Comparison of ENCODE assay signal across 16 mouse cellular contexts in genomic region chr7:137726031-137726430, GRCm38 (mm10).
DNase-seq lines count a peak whose midpoint lies in the region; ATAC-seq and TF ChIP-seq lines count a peak whose summit lies in the region.
"Had no signal": no experiment of that assay in that cellular context is flagged by ENCODE, and none has a peak within 500 bp of the region (broad histone marks: within the 10 kb centered on the region; RNA-seq: fewer than 3 reads in every experiment).

No protein-coding gene starts in this region.

- H3K9me3 ChIP-seq in heart, postnatal 0 days (replicated peaks; ENCODE audit: control insufficient read depth, low read length): no peaks in the 10 kb centered on the region
- no peaks in the 10 kb centered on the region for H3K9me3 ChIP-seq in midbrain, postnatal 0 days (ENCODE audit: low read length)
- H3K9me3 ChIP-seq in midbrain, embryonic 15.5 days: no peaks in the 10 kb centered on the region
- no peaks in the 10 kb centered on the region for H3K9me3 ChIP-seq in stomach, embryonic 16.5 days (replicated peaks; ENCODE audit: control insufficient read depth, low read length)
- H3K9me3 ChIP-seq: intestine, embryonic 15.5 days; midbrain, embryonic 13.5 days; neural tube, embryonic 12.5 days had no signal

- TF ChIP-seq CTCF in heart, postnatal 0 days (IDR thresholded peaks at IDR 0.05; ENCODE audit: low read depth): no peak
- no peak for TF ChIP-seq CTCF in midbrain, postnatal 0 days (IDR thresholded peaks at IDR 0.05)

- H3K36me3 ChIP-seq in heart, postnatal 0 days (replicated peaks; ENCODE audit: control insufficient read depth, insufficient read depth, low read length): no peaks in the 10 kb centered on the region
- no peaks in the 10 kb centered on the region for H3K36me3 ChIP-seq in midbrain, postnatal 0 days (ENCODE audit: insufficient read depth, low read length)
- H3K36me3 ChIP-seq in midbrain, embryonic 15.5 days (replicated peaks): no peaks in the 10 kb centered on the region
- no peaks in the 10 kb centered on the region for H3K36me3 ChIP-seq in stomach, embryonic 16.5 days (ENCODE audit: control insufficient read depth, insufficient read depth, low read length)
- H3K36me3 ChIP-seq: intestine, embryonic 15.5 days; midbrain, embryonic 13.5 days; neural tube, embryonic 12.5 days had no signal

- no peak for TF ChIP-seq EP300 in heart, postnatal 0 days (IDR thresholded peaks at IDR 0.05; ENCODE audit: low read depth)

- peak; percentile 15 for DNase-seq in heart, postnatal 0 days (ENCODE audit: low spot score)
- DNase-seq in heart, postnatal 14 days: no peak
- peak; percentile 64 for DNase-seq in kidney, postnatal 10 days
- no peak for DNase-seq in kidney, postnatal 25 days
- DNase-seq in midbrain, postnatal 0 days (ENCODE audit: low spot score): peak; percentile 58
- DNase-seq: adrenal gland, postnatal 14 days; cerebellum, adult 9-11 months; liver, postnatal 0 days; thymus, postnatal 36 days had no signal

- ATAC-seq in heart, postnatal 0 days (ENCODE audit: insufficient read depth, low read depth): peak; percentile 63
- ATAC-seq in midbrain, postnatal 0 days (ENCODE audit: low FRiP score): no peak
- no peak for ATAC-seq in midbrain, embryonic 15.5 days (replicated peaks)
- ATAC-seq in stomach, embryonic 16.5 days (ENCODE audit: insufficient read depth, low FRiP score): peak; percentile 56; the same call in 1 of the 2 replicates
- ATAC-seq: CD4-positive, CD25-positive, alpha-beta regulatory T cell, adult 4 months; forebrain, embryonic 14.5 days; intestine, embryonic 15.5 days; liver, postnatal 0 days; midbrain, embryonic 13.5 days had no signal

- H3K27ac ChIP-seq in heart, postnatal 0 days (ENCODE audit: low read depth): no peak overlapping the region
- H3K27ac ChIP-seq in midbrain, postnatal 0 days (ENCODE audit: low read depth, low read length): no peak overlapping the region
- H3K27ac ChIP-seq in midbrain, embryonic 15.5 days: no peak overlapping the region
- H3K27ac ChIP-seq in stomach, embryonic 16.5 days (ENCODE audit: low read length): no peak overlapping the region
- H3K27ac ChIP-seq: intestine, embryonic 15.5 days; midbrain, embryonic 13.5 days; neural tube, embryonic 12.5 days had no signal

- WGBS in heart, postnatal 0 days: 60% methylated on average over 7 of the region's 7 CpGs
- 83% methylated on average over 7 of the region's 7 CpGs for WGBS in midbrain, postnatal 0 days
- 83% methylated on average over 7 of the region's 7 CpGs for WGBS in midbrain, embryonic 15.5 days
- 61% methylated on average over 7 of the region's 7 CpGs for WGBS in stomach, embryonic 16.5 days

- intact Hi-C loops in heart, postnatal 14 days (cut with DNase I): no loop called here

- H3K9ac ChIP-seq in heart, postnatal 0 days (replicated peaks; ENCODE audit: low read depth, low read length): no peak overlapping the region
- no peak overlapping the region for H3K9ac ChIP-seq in midbrain, postnatal 0 days (replicated peaks; ENCODE audit: low read length, poor library complexity, severe bottlenecking)
- H3K9ac ChIP-seq in midbrain, embryonic 15.5 days: no peak overlapping the region
- no peak overlapping the region for H3K9ac ChIP-seq in stomach, embryonic 16.5 days (ENCODE audit: low read length)
- H3K9ac ChIP-seq: intestine, embryonic 15.5 days; liver, postnatal 0 days; midbrain, embryonic 13.5 days; neural tube, embryonic 12.5 days had no signal

- no peaks in the 10 kb centered on the region for H3K4me1 ChIP-seq in heart, postnatal 0 days (ENCODE audit: control insufficient read depth, insufficient read depth)
- H3K4me1 ChIP-seq in midbrain, postnatal 0 days (ENCODE audit: insufficient read depth, low read length): 0 out of 2 replicates have a peak, but pooled peaks cover 4% of the 10 kb centered on the region
- no peaks in the 10 kb centered on the region for H3K4me1 ChIP-seq in midbrain, embryonic 15.5 days
- no peaks in the 10 kb centered on the region for H3K4me1 ChIP-seq in stomach, embryonic 16.5 days (ENCODE audit: control insufficient read depth, insufficient read depth, low read length)
- H3K4me1 ChIP-seq: intestine, embryonic 15.5 days; neural tube, embryonic 12.5 days had no signal

- H3K4me3 ChIP-seq in heart, postnatal 0 days (ENCODE audit: low read depth, low read length): no peak overlapping the region
- no peak overlapping the region for H3K4me3 ChIP-seq in midbrain, postnatal 0 days (ENCODE audit: low read depth, low read length)
- H3K4me3 ChIP-seq in midbrain, embryonic 15.5 days: no peak overlapping the region
- H3K4me3 ChIP-seq in stomach, embryonic 16.5 days (replicated peaks; ENCODE audit: low read length): no peak overlapping the region
- H3K4me3 ChIP-seq: intestine, embryonic 15.5 days; midbrain, embryonic 13.5 days; neural tube, embryonic 12.5 days had no signal

- no peak overlapping the region for H3K4me2 ChIP-seq in heart, postnatal 0 days (ENCODE audit: low read depth, low read length)
- no peak overlapping the region for H3K4me2 ChIP-seq in midbrain, postnatal 0 days (ENCODE audit: low read depth, low read length, poor library complexity, severe bottlenecking)
- H3K4me2 ChIP-seq in midbrain, embryonic 15.5 days: no peak overlapping the region
- no peak overlapping the region for H3K4me2 ChIP-seq in stomach, embryonic 16.5 days (ENCODE audit: low read depth, low read length)
- H3K4me2 ChIP-seq: intestine, embryonic 15.5 days; midbrain, embryonic 13.5 days; neural tube, embryonic 12.5 days had no signal

- H3K27me3 ChIP-seq in heart, postnatal 0 days (ENCODE audit: control insufficient read depth, insufficient read depth, low read length): no peaks in the 10 kb centered on the region
- H3K27me3 ChIP-seq in midbrain, postnatal 0 days (ENCODE audit: insufficient read depth, low read length): no peaks in the 10 kb centered on the region
- no peaks in the 10 kb centered on the region for H3K27me3 ChIP-seq in midbrain, embryonic 15.5 days (replicated peaks)
- H3K27me3 ChIP-seq in stomach, embryonic 16.5 days (ENCODE audit: control insufficient read depth, insufficient read depth, low read length): no peaks in the 10 kb centered on the region
- H3K27me3 ChIP-seq: intestine, embryonic 15.5 days; midbrain, embryonic 13.5 days; neural tube, embryonic 12.5 days had no signal

Comparison
In these comparisons a context has a peak if more than half of its experiments do, and no peak if none do; other contexts are left out.
1. DNase-seq: peak in heart, postnatal 0 days (single experiment), kidney, postnatal 10 days (single experiment) and midbrain, postnatal 0 days (single experiment); none in heart, postnatal 14 days (0 of 2) and kidney, postnatal 25 days (0 of 2).
2. ATAC-seq: peak in heart, postnatal 0 days (single experiment) and stomach, embryonic 16.5 days (single experiment); none in midbrain, postnatal 0 days (single experiment) and midbrain, embryonic 15.5 days (single experiment).